Mouse (Mus musculus) midbrain, embryonic 12.5 days (tissue): Measurements from ENCODE around the gene 1700001C02Rik. TPM values are rescaled to one million over a fixed set of nuclear protein-coding genes. Genes with fewer than 3 reads are reported as not detected.

Source experiments
- ATAC-seq: fragments of 200-750 bp; cut with Nextera tagmentation; 2 replicates; pipeline ENCODE4 v1.8.0; 2017; ENCODE audit warnings: low read depth, moderate TSS enrichment, moderate library complexity; ENCODE audit not compliant: low FRiP score
- H3K27ac ChIP-seq: fragments of 300-500 bp; sonication (generic); replicated peaks from 2 replicates; pipeline ENCODE4 v1.5.1; 2016; ENCODE audit warnings: mild to moderate bottlenecking
- H3K27me3 ChIP-seq: fragments of 300-500 bp; sonication (generic); 2 replicates; pipeline ENCODE4 v1.6.1; 2016; ENCODE audit warnings: mild to moderate bottlenecking
- H3K36me3 ChIP-seq: fragments of 300-500 bp; sonication (generic); 2 replicates; pipeline ENCODE4 v1.6.1; 2016
- H3K4me1 ChIP-seq: fragments of 300-500 bp; sonication (generic); 2 replicates; pipeline ENCODE4 v1.6.1; 2016
- H3K4me2 ChIP-seq: fragments of 300-500 bp; sonication (generic); replicated peaks from 2 replicates; pipeline ENCODE4 v1.6.1; 2016; ENCODE audit warnings: mild to moderate bottlenecking, moderate library complexity
- H3K4me3 ChIP-seq: fragments of 300-500 bp; sonication (generic); 2 replicates; pipeline ENCODE4 v1.5.1; 2016; ENCODE audit warnings: mild to moderate bottlenecking
- H3K9ac ChIP-seq: fragments of 300-500 bp; sonication (generic); replicated peaks from 2 replicates; pipeline ENCODE4 v1.6.1; 2016; ENCODE audit warnings: mild to moderate bottlenecking, moderate library complexity
- H3K9me3 ChIP-seq: fragments of 300-500 bp; sonication (generic); 2 replicates; pipeline ENCODE4 v1.6.1; 2016; ENCODE audit warnings: mild to moderate bottlenecking
- WGBS: fragments of 180-500 bp; shearing (Covaris S2); methylation state at CpG from one replicate; pipeline ENCODE4 v1.1.7; 2016; 5-methylcytosine and 5-hydroxymethylcytosine counted together
- polyA plus RNA-seq: library from polyadenylated mRNA; unstranded; fragments of >200 nt; fragmentation: Nextera tagmentation; extraction: Ambion mirVana; gene quantifications from 2 replicates; pipeline ENCODE4 v1.2.1, GENCODE M21; 2016

The 1700001C02Rik gene
- not detected in 2 replicates for polyA plus RNA-seq

GRCm38 (mm10) chr5:30465861-30466260 is at the start of gene 1700001C02Rik:
1700001C02Rik (plus strand) TSS chr5:30466047.
- no peak for ATAC-seq
- Histone ChIP-seq H3K27me3 (peaks cover 43% of the 10 kb centered on the region), H3K27ac (no peak within 1 kb of the TSS), H3K4me1 (peaks cover 22% of the 10 kb centered on the region), H3K9me3 (no peaks in the 10 kb centered on the region), H3K4me2 (peak within 1 kb of the TSS; percentile 55), H3K9ac (peak within 1 kb of the TSS; percentile 37; the same call in 1 of the 2 replicates), H3K36me3 (no peaks in the 10 kb centered on the region), H3K4me3 (peak within 1 kb of the TSS; percentile 38)
- 10% methylated on average over 21 of the region's 21 CpGs for WGBS

DNA sequence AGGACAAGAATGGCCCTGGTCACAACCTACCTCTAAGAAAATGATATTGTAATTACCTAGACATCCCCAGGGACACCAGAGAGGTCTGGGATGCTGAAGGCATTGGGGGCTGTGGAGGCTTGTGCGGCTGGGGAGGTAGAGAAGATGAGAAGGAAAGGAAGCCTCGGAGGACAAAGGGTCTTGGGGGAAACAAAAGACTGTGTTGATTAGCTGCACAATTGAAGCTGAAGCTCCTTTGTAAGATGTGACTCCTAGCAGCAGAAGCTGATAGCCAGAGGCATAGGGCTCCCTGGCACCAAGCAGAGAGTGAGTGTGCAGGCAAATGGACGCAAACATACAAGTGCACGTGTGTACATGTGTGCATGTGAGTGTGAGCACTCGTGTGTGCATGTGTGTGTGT is 49.2 kb upstream of the 1700001C02Rik start:
- H3K9me3 ChIP-seq: no peaks in the 10 kb centered on the region
- ATAC-seq: no peak
- H3K4me2 ChIP-seq: no peak overlapping the region
- no peak overlapping the region for H3K4me3 ChIP-seq
- WGBS: 21% methylated on average over 5 of the region's 5 CpGs
- H3K9ac ChIP-seq: no peak overlapping the region
- H3K36me3 ChIP-seq: no peaks in the 10 kb centered on the region
- peaks cover 5% of the 10 kb centered on the region; the same call in 1 of the 2 replicates for H3K27me3 ChIP-seq
- peaks cover 10% of the 10 kb centered on the region for H3K4me1 ChIP-seq
- H3K27ac ChIP-seq: no peak overlapping the region

DNA sequence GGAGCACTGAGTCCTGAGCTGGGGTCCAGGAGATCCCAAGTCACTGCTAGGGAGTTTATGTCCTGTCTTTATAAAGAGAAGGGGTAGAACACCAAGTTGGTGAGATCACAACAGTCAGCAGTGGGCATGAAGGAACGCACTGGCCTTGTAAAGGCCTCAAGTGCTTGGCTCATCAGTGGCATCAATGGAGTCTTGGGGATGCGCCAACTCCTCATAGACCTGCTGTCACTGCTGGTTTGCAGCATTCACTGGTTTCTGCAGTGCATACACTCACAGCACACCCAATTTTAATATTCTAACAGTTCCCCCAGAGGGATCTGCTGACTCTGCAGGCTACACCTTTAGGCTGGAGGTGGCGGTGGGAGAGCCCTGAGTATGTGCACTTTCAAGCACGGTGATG is 42.7 kb upstream of the 1700001C02Rik start:
- ATAC-seq: no peak
- Histone ChIP-seq H3K9me3 (no peaks in the 10 kb centered on the region), H3K4me2 (no peak overlapping the region), H3K27me3 (no peaks in the 10 kb centered on the region), H3K4me1 (no peaks in the 10 kb centered on the region), H3K9ac (no peak overlapping the region), H3K36me3 (no peaks in the 10 kb centered on the region), H3K4me3 (no peak overlapping the region), H3K27ac (no peak overlapping the region)
- 79% methylated on average over 4 of the region's 4 CpGs for WGBS

GRCm38 (mm10) chr5:30423572-30424244 is 42.1 kb upstream of the 1700001C02Rik start:
- whole genome bisulfite sequencing: 35% methylated on average over 8 of the region's 8 CpGs

DNA sequence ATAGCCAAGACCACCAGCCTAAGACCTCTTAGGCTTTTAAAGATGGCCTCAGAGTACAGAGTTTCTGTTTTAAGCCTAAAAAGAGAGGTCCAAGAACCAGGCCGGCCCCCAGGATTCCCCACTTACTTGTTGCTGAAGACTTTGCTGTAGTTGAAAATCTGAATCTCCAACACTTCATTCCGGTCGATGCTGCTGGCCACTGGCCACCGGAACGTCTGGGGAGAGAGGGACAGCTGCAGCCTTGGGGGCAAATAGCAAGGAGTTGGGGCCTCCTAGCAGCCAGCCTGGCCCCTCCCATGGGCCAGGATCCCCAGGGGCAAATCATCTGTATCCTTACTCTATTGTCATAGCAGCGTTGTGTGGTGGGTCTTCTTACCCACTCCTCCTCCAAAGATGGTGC is 38.4 kb upstream of the 1700001C02Rik start:
- Histone ChIP-seq H3K4me2 (no peak overlapping the region), H3K9ac (no peak overlapping the region), H3K27ac (no peak overlapping the region), H3K4me1 (no peaks in the 10 kb centered on the region), H3K9me3 (no peaks in the 10 kb centered on the region), H3K36me3 (no peaks in the 10 kb centered on the region), H3K27me3 (no peaks in the 10 kb centered on the region), H3K4me3 (no peak overlapping the region)
- no peak for ATAC-seq
- WGBS: 86% methylated on average over 6 of the region's 6 CpGs

More at GRCm38 (mm10) chr5:30423572-30424244, 42.1 kb upstream of the 1700001C02Rik start:
- Histone ChIP-seq H3K27ac (no peak overlapping the region), H3K4me2 (no peak overlapping the region), H3K9ac (no peak overlapping the region), H3K27me3 (no peaks in the 10 kb centered on the region), H3K4me1 (no peaks in the 10 kb centered on the region), H3K4me3 (no peak overlapping the region), H3K36me3 (no peaks in the 10 kb centered on the region), H3K9me3 (no peaks in the 10 kb centered on the region)
- ATAC-seq: no peak

DNA sequence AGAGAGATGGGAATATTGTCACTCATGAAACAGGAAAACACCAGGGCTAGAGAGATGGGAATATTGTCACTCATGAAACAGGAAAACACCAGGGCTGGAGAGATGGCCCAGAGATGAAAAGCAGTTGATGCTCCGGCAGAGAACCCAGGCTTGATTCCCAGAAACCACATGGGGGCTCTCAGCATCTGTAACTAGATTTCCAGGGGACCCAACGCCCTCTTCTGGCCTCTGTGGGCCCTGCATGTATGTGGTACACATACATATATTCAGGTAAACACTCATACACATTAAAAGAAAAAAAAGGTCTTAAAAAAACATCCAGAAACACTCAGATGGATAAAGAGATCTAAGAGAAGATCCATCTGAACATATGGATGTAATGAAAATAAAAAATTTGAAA is 26.9 kb upstream of the 1700001C02Rik start:
- Histone ChIP-seq H3K27ac (no peak overlapping the region), H3K27me3 (no peaks in the 10 kb centered on the region), H3K36me3 (no peaks in the 10 kb centered on the region), H3K4me3 (no peak overlapping the region), H3K9ac (no peak overlapping the region), H3K9me3 (no peaks in the 10 kb centered on the region), H3K4me2 (no peak overlapping the region), H3K4me1 (no peaks in the 10 kb centered on the region)
- no peak for ATAC-seq
- 49% methylated on average over 2 of the region's 2 CpGs for WGBS

DNA sequence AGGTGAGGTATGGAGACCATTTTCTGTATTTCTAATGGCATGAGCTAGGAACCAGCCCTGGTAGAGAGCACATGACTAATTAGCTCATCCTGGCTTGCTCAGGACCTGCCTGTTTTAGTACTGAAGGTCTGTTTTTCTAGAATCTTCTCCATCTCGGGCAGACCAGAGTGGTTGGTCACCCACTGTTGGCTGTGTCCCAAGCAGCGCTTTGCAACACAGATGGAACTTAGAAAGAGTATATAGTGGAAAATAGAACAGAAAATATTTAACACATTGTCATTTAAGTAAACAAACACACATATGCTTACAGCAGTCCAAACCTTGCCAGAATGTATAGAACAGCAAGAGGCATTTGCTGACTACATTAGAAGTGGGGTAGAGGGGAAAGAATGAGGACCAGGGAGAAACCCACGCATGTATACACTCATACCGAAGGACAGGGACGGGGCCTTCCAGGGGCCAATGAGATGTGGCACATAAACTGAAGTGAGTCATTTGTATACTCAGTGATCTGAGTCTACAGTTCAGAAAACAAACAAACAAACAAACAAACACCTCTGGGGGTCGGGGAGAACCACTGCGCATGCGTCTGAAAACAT is 25.4 kb upstream of the 1700001C02Rik start:
- no peaks in the 10 kb centered on the region for H3K36me3 ChIP-seq
- H3K9me3 ChIP-seq: no peaks in the 10 kb centered on the region
- no peak overlapping the region for H3K9ac ChIP-seq
- no peak overlapping the region for H3K27ac ChIP-seq
- no peaks in the 10 kb centered on the region for H3K4me1 ChIP-seq
- H3K4me3 ChIP-seq: no peak overlapping the region
- WGBS: 90% methylated on average over 8 of the region's 8 CpGs
- no peak for ATAC-seq
- no peak overlapping the region for H3K4me2 ChIP-seq
- no peaks in the 10 kb centered on the region for H3K27me3 ChIP-seq

- H3K9ac ChIP-seq: no peak overlapping the region
- no peaks in the 10 kb centered on the region for H3K36me3 ChIP-seq
- no peak overlapping the region for H3K27ac ChIP-seq
- H3K9me3 ChIP-seq: no peaks in the 10 kb centered on the region
- 61% methylated on average over 5 of the region's 5 CpGs for WGBS
- no peak for ATAC-seq
- no peak overlapping the region for H3K4me2 ChIP-seq
- no peaks in the 10 kb centered on the region for H3K4me1 ChIP-seq
- H3K4me3 ChIP-seq: no peak overlapping the region
- H3K27me3 ChIP-seq: no peaks in the 10 kb centered on the region
Observed at GRCm38 (mm10) chr5:30442196-30442595, 23.7 kb upstream of the 1700001C02Rik start.

- Histone ChIP-seq H3K9ac (no peak overlapping the region), H3K4me2 (no peak overlapping the region), H3K4me1 (no peaks in the 10 kb centered on the region), H3K36me3 (no peaks in the 10 kb centered on the region), H3K27ac (no peak overlapping the region), H3K4me3 (no peak overlapping the region), H3K27me3 (0 out of 2 replicates have a peak, but pooled peaks cover 3% of the 10 kb centered on the region), H3K9me3 (no peaks in the 10 kb centered on the region)
- 82% methylated on average over 13 of the region's 13 CpGs for WGBS
- ATAC-seq: no peak
Observed at GRCm38 (mm10) chr5:30444327-30444895, 21.4 kb upstream of the 1700001C02Rik start.

GRCm38 (mm10) chr5:30456056-30456455 is 9.8 kb upstream of the 1700001C02Rik start:
- no peaks in the 10 kb centered on the region for H3K9me3 ChIP-seq
- ATAC-seq: no peak
- WGBS: 55% methylated on average over 6 of the region's 6 CpGs

GRCm38 (mm10) chr5:30460155-30460554 is 5.7 kb upstream of the 1700001C02Rik start:
- peaks cover 8% of the 10 kb centered on the region; the same call in 1 of the 2 replicates for H3K4me1 ChIP-seq
- no peak overlapping the region for H3K4me3 ChIP-seq
- H3K27me3 ChIP-seq: peaks cover 27% of the 10 kb centered on the region
- no peak for ATAC-seq
- H3K9ac ChIP-seq: no peak overlapping the region
- H3K9me3 ChIP-seq: no peaks in the 10 kb centered on the region
- H3K4me2 ChIP-seq: no peak overlapping the region
- no peak overlapping the region for H3K27ac ChIP-seq
- 44% methylated on average over 4 of the region's 4 CpGs for WGBS
- no peaks in the 10 kb centered on the region for H3K36me3 ChIP-seq

More at GRCm38 (mm10) chr5:30456056-30456455, 9.8 kb upstream of the 1700001C02Rik start:
- Histone ChIP-seq H3K36me3 (no peaks in the 10 kb centered on the region), H3K27ac (no peak overlapping the region), H3K27me3 (peaks cover 10% of the 10 kb centered on the region; the same call in 1 of the 2 replicates), H3K4me3 (no peak overlapping the region), H3K4me2 (no peak overlapping the region), H3K4me1 (no peaks in the 10 kb centered on the region), H3K9ac (no peak overlapping the region)

- H3K9ac ChIP-seq: peak within 1 kb of the TSS; percentile 31; the same call in 1 of the 2 replicates
Observed at GRCm38 (mm10) chr5:30461821-30462220, 4.0 kb upstream of the 1700001C02Rik start, which contains the start of gene Otof. Otof (minus strand) TSS chr5:30461932.

More at GRCm38 (mm10) chr5:30461821-30462220, 4.0 kb upstream of the 1700001C02Rik start, which contains the start of gene Otof:
- ATAC-seq: peak; percentile 63; the same call in 1 of the 2 replicates
- Histone ChIP-seq H3K9me3 (no peaks in the 10 kb centered on the region), H3K27me3 (peaks cover 41% of the 10 kb centered on the region), H3K36me3 (no peaks in the 10 kb centered on the region), H3K4me2 (peak within 1 kb of the TSS; percentile 19), H3K4me3 (no peak within 1 kb of the TSS), H3K4me1 (peaks cover 19% of the 10 kb centered on the region), H3K27ac (no peak within 1 kb of the TSS)
- WGBS: 30% methylated on average over 11 of the region's 12 CpGs
